Mouse (Mus musculus): Measurements from ENCODE around the gene Lrtm2. TPM values are rescaled to one million over a fixed set of nuclear protein-coding genes. Genes with fewer than 3 reads are reported as not detected.

The Lrtm2 gene
- polyA plus RNA-seq (2014; fragmentation: Illumina TruSeq; extraction: RNeasy Lipid Tissue Mini Kit (QIAGEN cat#74804); ENCODE audit: low replicate concordance): not detected

GRCm38 (mm10) chr6:119330506-119330905 lies at the start of gene Lrtm2:
TSS of gene Lrtm2 (minus strand) at chr6:119330766.

Other genes starting within 250 kb of the Lrtm2 start
- gene Dcp1b, start 155.5 kb downstream of the Lrtm2 start, polyA plus RNA-seq (2014; fragmentation: Illumina TruSeq; extraction: RNeasy Lipid Tissue Mini Kit (QIAGEN cat#74804); ENCODE audit: low replicate concordance): 4.0 TPM
- gene Cacna1c, start 134.3 kb downstream of the Lrtm2 start, polyA plus RNA-seq (2014; fragmentation: Illumina TruSeq; extraction: RNeasy Lipid Tissue Mini Kit (QIAGEN cat#74804); ENCODE audit: low replicate concordance): 1.7 TPM
- not detected for gene Cacna2d4, start 94.2 kb downstream of the Lrtm2 start, polyA plus RNA-seq (2014; fragmentation: Illumina TruSeq; extraction: RNeasy Lipid Tissue Mini Kit (QIAGEN cat#74804); ENCODE audit: low replicate concordance)
- gene Adipor2, start 86.9 kb upstream of the Lrtm2 start, polyA plus RNA-seq (2014; fragmentation: Illumina TruSeq; extraction: RNeasy Lipid Tissue Mini Kit (QIAGEN cat#74804); ENCODE audit: low replicate concordance): 293 TPM
- gene Fbxl14, start 148.9 kb upstream of the Lrtm2 start, polyA plus RNA-seq (2014; fragmentation: Illumina TruSeq; extraction: RNeasy Lipid Tissue Mini Kit (QIAGEN cat#74804); ENCODE audit: low replicate concordance): 29.0 TPM
- gene Wnt5b, start 213.6 kb upstream of the Lrtm2 start, polyA plus RNA-seq (2014; fragmentation: Illumina TruSeq; extraction: RNeasy Lipid Tissue Mini Kit (QIAGEN cat#74804); ENCODE audit: low replicate concordance): not detected